Mouse (Mus musculus): ENCODE data around the gene B3gnt3.

- TF ChIP-seq HCFC1 (IDR thresholded peaks at IDR 0.05; ENCODE audit: borderline replicate concordance, insufficient read depth, low read length): no peak
- TF ChIP-seq MAFK (IDR thresholded peaks at IDR 0.05; ENCODE audit: insufficient read depth, low read depth, low read length): no peak
- no peak for TF ChIP-seq ZNF384 (IDR thresholded peaks at IDR 0.05; ENCODE audit: low read depth, low read length)
- TF ChIP-seq CHD2 (IDR thresholded peaks at IDR 0.05; ENCODE audit: low read depth, low read length): no peak
- TF ChIP-seq ZC3H11A (IDR thresholded peaks at IDR 0.05; ENCODE audit: borderline replicate concordance, low read depth, low read length): no peak
These were observed 16.7 kb upstream of the B3gnt3 start for GRCm38 (mm10) chr8:71718252-71718651.

Data from ES-E14 (cell line).